Mouse (Mus musculus): ENCODE measurements around the gene Pole3.
"Not testable (repeated sequence)": the region's sequence is repeated elsewhere in the genome, so short reads cannot be mapped to it uniquely, and the experiment has no call there.

Pole3 gene

GRCm38 (mm10) chr4:62487172-62487571, 37.7 kb downstream of the Pole3 start:
- no peak for DNase-seq (ENCODE audit: low read depth, low spot score)

DNA sequence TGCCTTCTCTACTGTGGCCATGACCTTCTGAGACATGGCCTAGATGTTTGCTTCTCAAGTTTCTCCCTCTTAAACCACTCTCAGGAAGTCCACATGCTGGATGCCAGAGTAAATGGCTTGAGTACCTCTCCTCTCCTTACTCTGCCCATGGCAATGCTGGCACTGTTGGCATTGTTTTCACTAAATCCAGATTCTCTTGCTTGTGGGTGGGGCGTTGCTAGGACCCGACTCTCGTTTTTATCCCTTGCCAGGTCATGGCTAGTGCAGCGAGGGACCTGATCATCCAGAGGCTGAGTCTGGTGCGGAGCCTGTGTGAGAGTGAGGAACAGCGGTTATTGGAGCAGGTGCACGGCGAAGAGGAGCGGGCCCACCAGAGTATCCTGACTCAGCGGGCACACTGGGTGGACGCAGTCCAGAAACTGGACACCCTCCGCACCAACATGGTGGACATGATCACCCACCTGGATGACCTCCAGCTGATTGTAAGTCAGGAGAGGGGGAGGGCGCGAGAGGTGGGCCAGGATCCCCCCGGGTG, 38.6 kb downstream of the Pole3 start:
- DNase-seq (ENCODE audit: low read depth, low spot score), result no peak

DNA sequence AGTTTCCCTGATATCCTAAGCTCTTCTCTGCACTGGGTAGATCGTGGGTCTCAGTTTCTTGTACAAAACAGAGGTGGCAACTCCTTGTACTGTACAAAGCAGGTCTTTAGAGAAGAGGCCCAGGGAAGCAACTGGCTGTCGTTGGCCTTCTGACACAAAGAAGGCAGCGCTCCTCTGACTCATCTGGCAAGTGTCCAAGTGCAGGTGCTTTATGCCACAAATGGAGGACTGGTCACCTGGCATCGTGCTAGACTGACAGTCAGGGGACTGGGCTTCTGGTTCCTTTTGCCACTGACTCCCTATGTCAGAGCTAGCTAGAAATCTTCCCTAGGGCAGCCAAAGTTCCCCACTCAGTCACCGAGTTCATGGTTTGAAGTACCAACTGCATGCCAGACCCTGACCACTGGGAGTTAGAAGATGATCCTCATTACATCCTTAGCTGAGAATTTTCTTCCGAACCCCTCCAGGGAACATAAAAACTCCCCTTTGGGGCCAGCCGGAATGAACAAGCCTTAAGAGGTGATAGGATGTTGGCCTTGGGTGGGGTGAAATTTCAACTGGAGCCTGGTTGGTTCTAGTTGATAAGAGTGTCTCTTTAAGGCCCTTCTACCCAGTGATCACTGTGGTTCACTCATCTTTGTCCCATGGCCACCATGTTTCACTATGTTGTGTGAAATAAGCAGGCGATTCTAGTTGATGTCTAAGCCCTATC, 39.3 kb downstream of the Pole3 start:
- no peak for DNase-seq (ENCODE audit: low read depth, low spot score)

GRCm38 (mm10) chr4:62484928-62485327, 39.9 kb downstream of the Pole3 start:
- DNase-seq (ENCODE audit: low read depth, low spot score), result no peak

GRCm38 (mm10) chr4:62480709-62481605, 43.9 kb downstream of the Pole3 start:
- no peak for DNase-seq (ENCODE audit: low read depth, low spot score)

GRCm38 (mm10) chr4:62479937-62480708, 44.7 kb downstream of the Pole3 start, which contains the start of gene Bspry:
Gene Bspry, plus strand, starts transcription at chr4:62480053.
- DNase-seq (ENCODE audit: low read depth, low spot score), result no peak

DNA sequence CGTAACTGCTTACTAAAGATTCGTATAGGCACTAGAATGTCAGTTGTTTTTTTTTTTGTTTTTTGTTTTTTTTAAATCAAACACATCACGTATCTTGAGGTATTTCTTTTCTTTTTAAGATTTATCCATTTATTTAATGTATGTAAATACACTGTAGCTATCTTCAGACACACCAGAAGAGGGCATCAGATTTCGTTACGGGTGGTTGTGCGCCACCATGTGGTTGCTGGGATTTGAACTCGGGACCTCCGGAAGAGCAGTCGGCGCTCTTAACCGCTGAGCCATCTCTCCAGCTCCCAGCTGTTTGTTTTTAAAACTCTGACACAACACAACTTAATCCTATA, 45.3 kb downstream of the Pole3 start:
- not testable (repeated sequence) for DNase-seq (ENCODE audit: low read depth, low spot score)

DNA sequence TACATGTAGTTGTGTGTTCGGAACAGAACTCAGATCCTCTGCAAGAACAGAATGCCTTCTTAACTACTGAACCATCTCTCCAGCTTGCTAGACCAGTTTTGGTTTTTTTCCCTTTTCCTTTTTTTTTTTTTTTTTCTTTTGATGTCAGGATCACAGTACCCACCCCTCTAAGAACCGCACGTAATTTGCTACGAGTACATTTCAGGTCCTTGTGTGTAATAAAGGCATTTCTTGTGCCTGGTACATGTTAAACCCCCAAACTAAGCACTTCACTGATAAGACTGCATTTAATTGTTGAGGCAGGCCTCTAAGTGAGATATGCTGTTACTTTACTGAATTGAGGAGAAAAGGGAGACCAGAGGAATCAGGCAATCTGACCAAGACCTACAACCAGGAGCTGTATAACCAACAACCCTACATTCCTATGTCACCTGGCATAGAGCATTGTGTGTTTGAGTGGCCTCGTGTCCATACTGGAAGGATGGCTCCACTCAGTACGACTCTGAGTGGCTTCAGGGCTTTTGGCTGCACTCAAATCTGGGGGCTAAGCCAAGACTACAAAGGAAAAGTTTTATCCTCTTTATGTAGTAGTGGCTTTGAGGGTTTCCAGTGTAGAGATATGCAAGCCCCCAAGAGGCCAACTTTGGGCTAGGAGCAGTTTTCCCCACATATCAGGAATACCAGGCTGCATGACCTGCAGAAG, 47.2 kb downstream of the Pole3 start:
- DNase-seq (ENCODE audit: low read depth, low spot score), result no peak

GRCm38 (mm10) chr4:62475793-62476192, 49.1 kb downstream of the Pole3 start:
- DNase-seq (ENCODE audit: low read depth, low spot score), result no peak

- no peak for DNase-seq (ENCODE audit: low read depth, low spot score)
Measured at GRCm38 (mm10) chr4:62475131-62475530, 49.7 kb downstream of the Pole3 start.

Measured in embryo, embryonic 11.5 days (tissue).